Mouse (Mus musculus) common myeloid progenitor, adult 5-6 weeks (primary cell): ENCODE measurements at regions not wholly inside any gene's neighbourhood (a gene's known extent, or its start where the extent isn't known, plus 50 kb on each side); places are given as distances from the start of the nearest gene placed in this dataset.
"Not testable (repeated sequence)": the region's sequence is repeated elsewhere in the genome, so short reads cannot be mapped to it uniquely, and the experiment has no call there.

Source experiments
- ATAC-seq: replicated peaks from 2 replicates; pipeline ENCODE4 v1.8.0; 2016; ENCODE audit warnings: low read depth, mild to moderate bottlenecking, moderate TSS enrichment, inconsistent platforms; ENCODE audit not compliant: poor library complexity, severe bottlenecking

DNA sequence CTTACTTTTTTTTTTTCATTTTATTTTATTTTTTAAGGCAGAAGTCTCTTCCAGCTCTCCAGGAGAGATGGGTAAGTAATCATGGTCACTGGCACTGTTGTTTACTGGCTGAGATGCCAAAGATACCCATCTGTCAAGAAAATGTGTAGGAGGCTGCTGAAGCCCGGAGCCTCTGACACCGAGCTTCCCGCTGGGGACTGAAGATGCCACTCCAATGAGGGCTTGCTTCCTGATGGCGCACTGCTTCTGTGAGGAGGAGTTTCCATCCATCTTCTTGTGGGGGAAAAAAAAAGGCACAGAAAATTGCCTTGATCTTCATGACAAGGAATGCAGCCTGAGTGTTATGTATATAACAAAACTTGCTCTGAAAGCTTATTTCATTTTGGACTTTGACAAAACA is 418.2 kb upstream of the Igfbp7 start:
- ATAC-seq = no peak

GRCm38 (mm10) chr5:77816759-77817280 is 409.0 kb upstream of the Igfbp7 start:
- no peak for ATAC-seq

GRCm38 (mm10) chr5:77809844-77810243 is 402.0 kb upstream of the Igfbp7 start:
- ATAC-seq = no peak

DNA sequence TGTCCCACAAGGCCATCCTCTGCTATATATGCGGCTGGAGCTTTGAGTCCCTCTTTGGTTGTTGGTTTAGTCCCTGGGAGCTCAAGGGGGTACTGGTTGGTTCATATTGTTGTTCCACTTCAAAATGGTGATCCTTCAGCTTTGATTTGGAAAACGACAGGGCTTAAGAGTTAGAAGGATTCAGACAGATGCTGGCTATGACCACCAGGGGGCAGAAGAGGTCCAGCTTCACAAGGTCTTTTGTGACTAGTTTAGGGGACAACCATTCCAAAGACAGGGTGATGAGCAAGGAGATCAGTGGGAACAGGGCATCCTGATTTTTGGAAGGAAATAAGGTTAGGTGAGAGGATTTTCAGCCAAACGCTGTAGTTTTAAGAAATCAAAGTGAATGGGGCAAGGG is 399.9 kb upstream of the Igfbp7 start:
- ATAC-seq = 0 out of 2 replicates have a peak, but pooled peaks have one; percentile 52

- no peak for ATAC-seq
These were observed 398.7 kb upstream of the Igfbp7 start for GRCm38 (mm10) chr5:77806334-77807157.

DNA sequence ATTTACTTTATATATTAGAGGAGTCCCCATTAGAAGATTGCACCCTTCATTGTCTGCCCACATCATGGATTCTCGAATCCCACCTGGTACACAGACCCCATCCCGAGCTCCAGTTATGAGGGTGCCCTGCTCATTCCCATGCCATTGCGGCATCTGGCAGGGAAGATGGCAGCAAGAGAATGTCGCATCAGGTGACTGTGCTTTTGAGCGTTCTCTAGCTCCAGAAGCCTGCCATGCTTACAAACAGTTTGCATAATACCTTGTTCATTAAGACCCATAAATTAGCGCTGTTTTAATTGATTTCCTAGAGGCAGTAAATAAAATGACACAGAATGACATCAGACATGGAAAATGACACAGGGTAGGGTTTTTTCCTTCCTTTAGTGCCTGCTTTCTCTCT is 398.0 kb upstream of the Igfbp7 start:
- ATAC-seq = no peak

DNA sequence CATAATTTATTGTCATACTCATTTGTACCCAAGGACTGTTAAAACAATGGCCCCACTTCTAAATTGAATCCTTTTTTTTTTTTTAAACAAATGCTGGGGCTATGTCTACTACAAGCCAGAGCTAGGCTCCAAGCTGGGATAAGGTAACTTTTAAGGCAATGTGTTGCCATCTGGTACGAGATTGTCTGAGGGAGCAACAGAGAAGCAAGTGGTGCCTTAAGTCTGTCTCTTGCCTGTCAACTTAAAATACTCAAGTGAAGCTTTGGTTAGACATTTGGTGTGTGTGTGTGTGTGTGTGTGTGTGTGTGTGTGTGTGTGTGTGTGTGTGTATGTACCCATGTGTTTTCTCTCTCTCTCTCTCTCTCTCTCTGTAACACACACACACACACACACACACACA is 397.5 kb upstream of the Igfbp7 start:
- no peak for ATAC-seq

DNA sequence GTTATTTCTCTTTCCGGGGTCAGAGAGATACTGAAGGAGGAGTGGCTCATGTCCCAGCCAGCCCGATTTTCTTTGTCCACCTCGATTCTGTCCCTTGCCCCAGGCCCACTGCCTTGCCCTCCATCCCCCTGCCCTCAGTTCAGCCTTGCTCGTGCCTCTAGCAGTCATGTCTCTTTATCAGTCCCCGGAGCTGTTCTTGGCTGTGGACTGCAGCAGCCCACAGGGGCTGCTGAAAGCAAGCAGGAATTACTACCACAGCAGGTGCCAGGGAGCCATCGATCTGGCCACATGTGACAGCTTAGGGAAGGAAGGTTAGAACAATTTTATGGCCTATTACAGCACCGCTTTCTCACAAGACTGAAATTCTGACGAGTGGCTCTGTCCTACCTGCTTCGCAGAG is 396.3 kb upstream of the Igfbp7 start:
- no peak for ATAC-seq

GRCm38 (mm10) chr5:77803562-77803961 is 395.7 kb upstream of the Igfbp7 start:
- ATAC-seq = 0 out of 2 replicates have a peak, but pooled peaks have one; percentile 52

DNA sequence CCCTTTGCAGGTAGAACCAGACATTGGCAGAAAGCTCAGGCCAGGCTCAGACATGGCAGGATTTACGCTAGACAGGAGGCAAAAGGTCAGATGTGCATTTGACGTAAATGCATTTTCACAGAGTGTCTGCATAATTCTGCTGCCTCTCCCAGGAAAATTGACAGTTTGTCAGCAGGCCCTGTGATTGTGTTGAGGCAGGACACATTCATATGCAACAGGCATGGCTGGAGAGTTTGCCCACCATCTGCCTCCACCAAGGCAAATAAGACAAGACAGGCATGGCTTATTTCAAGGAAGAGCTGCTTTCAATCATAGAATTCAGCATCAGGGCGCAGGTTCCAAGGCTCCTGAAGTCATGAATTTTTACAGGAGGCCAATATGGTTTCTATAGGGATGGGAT is 389.1 kb upstream of the Igfbp7 start:
- ATAC-seq = no peak

- no peak for ATAC-seq
These were observed 387.9 kb upstream of the Igfbp7 start for GRCm38 (mm10) chr5:77795766-77796165.

- no peak for ATAC-seq
These were observed 376.1 kb upstream of the Igfbp7 start for GRCm38 (mm10) chr5:77783953-77784352.

- ATAC-seq = no peak
These were observed 354.7 kb upstream of the Igfbp7 start for GRCm38 (mm10) chr5:77762426-77763042.

GRCm38 (mm10) chr5:77762013-77762412 is 354.2 kb upstream of the Igfbp7 start:
- ATAC-seq = no peak

- ATAC-seq = no peak
These were observed 341.1 kb upstream of the Igfbp7 start for GRCm38 (mm10) chr5:77748933-77749332.

- ATAC-seq = no peak
These were observed 338.8 kb upstream of the Igfbp7 start for GRCm38 (mm10) chr5:77746604-77747003.

- no peak for ATAC-seq
These were observed 335.6 kb upstream of the Igfbp7 start for GRCm38 (mm10) chr5:77743467-77743866.

DNA sequence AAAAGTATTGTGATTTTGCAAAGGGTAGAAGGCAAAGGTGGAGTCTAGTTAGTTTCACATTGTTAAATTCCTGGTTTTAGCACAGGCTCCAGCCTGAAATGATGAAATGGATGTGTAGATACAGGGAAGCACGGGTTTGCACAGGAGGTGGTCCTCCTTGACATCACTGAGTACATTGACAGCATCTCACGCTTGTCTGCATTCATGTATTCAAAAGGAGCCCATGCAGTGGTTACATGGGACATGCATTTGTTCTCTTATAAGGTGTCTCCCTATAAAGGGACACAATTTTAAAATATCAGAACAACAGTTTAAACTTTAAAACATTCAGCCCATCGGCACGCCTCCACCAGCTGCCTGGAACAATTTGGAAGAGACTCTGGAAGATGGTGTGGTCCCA is 322.4 kb upstream of the Igfbp7 start:
- not testable (repeated sequence) for ATAC-seq

GRCm38 (mm10) chr5:77681592-77681991 is 273.8 kb upstream of the Igfbp7 start:
- no peak for ATAC-seq

DNA sequence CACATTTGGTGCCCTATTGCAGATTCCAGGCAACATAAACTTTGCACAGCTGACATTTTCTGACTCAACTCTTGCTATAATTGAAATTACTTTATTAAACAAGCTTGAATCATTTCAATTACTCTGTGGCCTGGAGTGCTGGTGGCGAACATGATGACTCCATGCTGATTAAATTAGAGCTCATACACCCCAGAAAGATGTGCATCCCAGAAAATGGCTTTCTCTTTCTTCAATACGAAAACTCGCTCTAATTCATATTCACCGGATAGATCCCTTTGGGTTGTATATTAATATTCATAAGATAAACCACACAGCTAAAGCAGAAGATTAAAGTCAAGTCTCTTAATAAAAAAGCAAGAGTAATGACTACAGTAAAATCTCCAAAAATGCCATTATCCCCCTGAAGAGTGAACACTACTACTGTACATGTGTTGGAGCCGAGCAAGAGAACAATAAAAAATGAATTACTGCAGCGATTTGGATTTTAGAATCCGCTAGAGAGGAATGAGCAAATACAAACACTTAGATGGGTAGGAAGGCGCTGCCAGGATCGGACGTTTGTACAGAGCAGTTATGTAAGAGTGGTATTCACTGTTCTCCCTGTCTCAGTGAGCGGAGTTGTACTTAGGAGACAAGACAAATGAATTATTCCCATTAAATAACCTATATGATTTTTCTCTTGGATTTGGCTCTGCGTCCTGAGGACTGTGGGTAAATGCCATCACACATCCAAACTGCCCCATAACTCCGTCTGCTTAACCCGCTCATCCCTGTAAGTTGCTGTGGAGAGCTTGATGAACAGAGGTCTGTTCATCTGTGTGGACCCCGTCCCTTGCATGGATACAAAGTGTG is 264.5 kb upstream of the Igfbp7 start:
- no peak for ATAC-seq

DNA sequence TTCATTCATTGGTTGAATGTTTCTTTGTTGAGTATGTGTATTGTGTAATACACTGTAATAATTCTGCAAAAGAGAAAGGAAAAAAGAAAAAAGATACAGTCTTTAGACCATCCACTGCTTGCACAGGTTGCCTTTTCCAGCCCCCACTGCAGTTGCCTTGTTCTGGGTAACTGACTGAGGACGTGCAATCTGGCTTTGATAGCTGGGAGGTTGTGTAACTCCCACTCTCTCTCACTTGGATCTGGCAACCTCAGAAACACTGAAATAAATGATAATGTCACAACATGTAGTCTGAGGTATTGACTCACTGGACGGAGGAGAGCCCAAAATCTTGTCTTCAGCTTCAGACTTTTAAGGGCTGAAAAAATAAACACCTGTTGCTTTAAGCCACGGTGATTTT is 255.3 kb upstream of the Igfbp7 start:
- ATAC-seq = no peak
